Mouse (Mus musculus) mature B cell (primary cell): ENCODE data around the gene Gm13283.
"Not testable (repeated sequence)": the region's sequence is repeated elsewhere in the genome, so short reads cannot be mapped to it uniquely, and the experiment has no call there.

Experiments
- in situ Hi-C: fragments of 300-500 bp; cut with MboI; formaldehyde crosslinking; loops from 2 replicates; pipeline ENCODE4 v1.14.3; 2019

Gm13283 gene

DNA sequence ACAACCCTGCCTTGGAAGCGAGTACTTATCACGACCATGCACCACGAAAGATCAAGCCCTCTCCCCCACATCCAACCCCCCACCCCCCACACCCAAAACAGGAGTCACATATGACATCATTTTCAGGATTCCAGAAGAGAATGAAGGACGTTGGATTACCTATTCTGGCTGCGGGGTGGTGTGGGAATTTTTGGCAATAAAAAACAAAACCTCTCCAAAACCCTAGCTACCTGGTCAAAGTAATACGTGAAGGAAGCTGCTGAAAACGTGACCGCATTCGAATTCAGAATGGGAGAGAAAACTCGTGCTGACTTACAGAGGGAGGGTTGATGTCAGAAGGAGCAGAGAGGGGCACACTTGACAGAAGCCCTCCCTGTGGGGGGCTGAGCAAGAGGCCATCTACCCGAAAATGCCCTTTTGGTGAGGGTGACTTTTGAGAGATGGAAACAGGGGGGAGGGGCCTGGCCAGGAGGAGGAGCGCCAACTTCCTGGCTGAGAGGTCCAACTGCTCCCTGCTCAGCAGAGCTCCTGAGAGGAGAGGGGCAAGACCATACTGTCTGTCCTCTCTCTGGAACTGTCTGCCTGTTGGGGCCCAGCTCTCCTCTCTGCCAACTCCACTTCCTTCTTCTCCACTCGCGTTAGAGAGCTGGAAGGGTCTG lies at the start of gene Gm13283:
Gene Gm13283, plus strand, starts transcription at position 510 of the 659 bp plus-strand sequence.
- in situ Hi-C loops, result not testable (repeated sequence)

- in situ Hi-C loops, result no loop called here
Observed at GRCm38 (mm10) chr4:88714281-88714680, 45.6 kb upstream of the Gm13283 start.

DNA sequence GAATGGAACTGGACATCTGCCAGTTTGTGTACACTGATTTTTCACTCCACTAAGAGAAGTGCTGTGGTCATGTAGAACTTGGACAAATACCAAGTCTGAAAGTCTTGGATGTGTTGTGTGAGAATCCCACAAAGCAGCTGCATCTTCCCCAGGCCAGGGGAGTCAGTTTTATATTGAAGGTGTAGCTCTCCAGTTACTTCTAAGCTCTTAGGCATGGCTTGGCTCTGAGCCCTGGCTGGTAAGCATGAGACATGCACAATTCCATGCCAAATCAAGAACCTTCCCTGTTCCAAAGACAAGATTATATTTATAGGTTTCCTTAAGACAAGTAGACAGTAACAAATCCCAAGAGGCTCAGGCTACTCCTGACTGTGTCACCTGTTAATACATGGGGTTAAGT lies 44.9 kb upstream of the Gm13283 start:
- in situ Hi-C loops, result no loop called here

GRCm38 (mm10) chr4:88718715-88719114 lies 41.2 kb upstream of the Gm13283 start:
- in situ Hi-C loops, result no loop called here

- in situ Hi-C loops, result no loop called here
Observed at GRCm38 (mm10) chr4:88721791-88722721, 37.9 kb upstream of the Gm13283 start, which contains the start of the genes Gm26566 and Klhl9. Gene Gm26566, plus strand, starts transcription at chr4:88721805. Gene Klhl9, minus strand, starts transcription at chr4:88722465.

DNA sequence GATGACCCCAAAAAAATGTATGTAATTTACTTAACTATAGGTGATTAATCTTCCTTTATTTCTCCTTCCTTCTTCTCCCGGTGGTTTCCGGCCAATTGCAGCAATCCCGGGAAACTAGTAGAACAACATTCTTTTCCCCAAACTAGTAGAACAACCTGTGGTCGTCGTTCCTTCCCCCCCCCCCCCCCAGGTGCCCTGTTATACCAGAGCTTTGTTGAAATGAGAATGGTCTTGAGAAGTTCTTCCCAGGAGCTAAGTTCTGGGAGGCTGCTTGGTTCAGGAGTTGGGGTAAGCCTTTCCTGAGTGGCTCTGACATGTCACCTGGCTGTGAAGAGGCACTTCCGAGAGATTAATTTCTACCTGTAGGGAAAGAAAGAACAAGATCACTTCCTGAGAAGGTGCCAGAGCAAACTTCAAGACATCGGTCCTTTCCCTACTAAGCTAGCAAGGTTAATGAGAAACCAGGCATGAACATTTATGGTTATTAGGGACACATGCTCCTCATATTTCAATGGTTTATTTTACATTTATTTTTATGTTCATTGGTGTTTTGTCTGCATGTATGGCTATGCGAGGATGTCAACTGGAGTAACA lies 36.3 kb upstream of the Gm13283 start:
- in situ Hi-C loops, result no loop called here

- in situ Hi-C loops, result loop anchor here (25.0 kb wide), 2 partner anchors 136 to 586 kb away; partner anchors contain the start of genes Cdkn2b and Ifna1
Observed at GRCm38 (mm10) chr4:88726727-88727126, 33.2 kb upstream of the Gm13283 start.

GRCm38 (mm10) chr4:88727324-88727723 lies 32.6 kb upstream of the Gm13283 start:
- in situ Hi-C loops, result loop anchor here (25.0 kb wide), 2 partner anchors 135 to 585 kb away; partner anchors contain the start of genes Cdkn2b and Ifna1

DNA sequence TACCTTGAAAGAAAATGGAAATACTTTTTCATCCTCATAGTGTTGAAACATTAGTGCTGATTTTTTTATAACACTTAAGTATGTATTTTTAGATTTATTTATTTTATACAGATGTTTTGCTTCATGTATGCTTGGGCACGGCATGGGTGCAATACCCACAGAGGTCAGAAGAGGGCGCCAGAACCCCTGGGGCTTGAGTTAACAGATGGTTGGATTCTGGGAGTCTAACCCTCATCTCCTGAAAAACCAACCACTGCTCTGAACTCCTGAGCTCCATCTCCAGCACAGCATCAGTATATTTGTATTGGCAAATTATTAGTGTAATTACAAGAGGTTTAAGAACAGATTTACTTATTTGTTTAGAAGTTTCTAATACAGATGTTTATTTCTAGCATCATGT lies 21.4 kb upstream of the Gm13283 start:
- in situ Hi-C loops, result loop anchor here (25.0 kb wide), 2 partner anchors 124 to 574 kb away; partner anchors contain the start of genes Cdkn2b and Ifna1

DNA sequence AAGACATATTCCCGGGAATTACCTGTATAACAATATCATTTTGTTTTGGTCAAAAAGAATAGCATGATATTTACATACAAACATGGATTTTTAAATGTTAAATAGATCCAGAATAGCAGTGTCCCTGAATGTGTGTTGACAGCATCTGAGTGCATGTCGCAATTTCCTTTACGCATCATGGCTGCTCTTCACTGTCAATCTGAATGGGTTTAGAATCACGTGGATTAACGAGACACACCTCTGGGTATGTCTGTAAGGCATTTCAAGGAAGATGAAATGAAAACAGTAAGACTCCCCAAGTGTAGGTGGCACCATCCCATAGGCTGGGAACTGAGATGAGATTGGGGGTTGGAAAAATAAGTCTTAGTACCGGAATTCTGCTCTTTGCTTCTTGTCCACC lies 20.9 kb upstream of the Gm13283 start:
- in situ Hi-C loops, result loop anchor here (25.0 kb wide), 2 partner anchors 123 to 573 kb away; partner anchors contain the start of genes Cdkn2b and Ifna1

DNA sequence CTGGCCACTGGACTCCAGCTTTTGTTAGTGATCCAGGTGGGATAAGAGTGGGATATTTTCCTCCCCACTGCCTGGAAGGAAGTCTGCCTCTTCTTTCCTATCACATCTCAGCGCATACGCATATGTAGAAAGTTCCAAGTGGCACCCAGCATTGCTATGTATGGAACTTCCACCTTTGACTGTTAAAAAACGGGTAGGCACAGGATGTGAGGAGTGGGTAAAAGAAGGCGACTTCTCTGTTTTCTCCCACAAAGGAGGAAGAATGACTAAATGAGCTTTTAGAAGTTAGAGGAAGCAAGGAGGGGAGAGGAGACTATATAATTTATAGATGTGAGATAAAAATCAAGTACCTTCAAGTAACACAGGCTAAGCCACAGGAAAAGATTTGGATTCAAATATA lies 18.5 kb upstream of the Gm13283 start:
- in situ Hi-C loops, result loop anchor here (25.0 kb wide), 2 partner anchors 121 to 571 kb away; partner anchors contain the start of genes Cdkn2b and Ifna1

DNA sequence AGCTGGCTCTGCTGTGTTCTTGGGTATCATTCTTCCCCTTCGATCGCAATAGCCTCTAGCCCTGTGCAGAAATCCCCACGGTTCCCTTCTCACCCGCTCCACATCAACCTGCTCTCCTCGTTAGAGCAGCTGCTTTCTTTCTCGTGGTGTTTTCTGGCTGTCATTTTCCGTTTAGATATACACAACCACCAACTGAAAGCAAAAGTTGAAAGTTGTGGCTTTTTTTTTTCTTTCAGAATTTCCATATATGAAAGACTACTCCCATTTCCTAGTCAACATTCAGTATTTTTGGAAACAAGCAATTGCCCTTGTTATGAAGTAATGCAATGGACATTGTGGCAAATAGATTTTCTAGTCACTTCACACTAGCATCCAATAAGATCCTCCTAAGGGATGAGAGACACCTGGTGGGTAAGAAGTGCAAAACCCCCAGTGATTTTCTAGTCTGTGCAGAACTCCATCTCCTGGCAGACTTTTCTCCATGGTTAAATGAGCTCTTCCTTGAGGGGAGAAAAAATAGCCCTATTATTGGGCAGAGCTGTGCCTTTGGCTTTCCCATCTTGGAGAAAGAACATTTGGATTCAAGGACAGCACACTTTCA lies 17.0 kb upstream of the Gm13283 start:
- in situ Hi-C loops, result loop anchor here (25.0 kb wide), 2 partner anchors 119 to 569 kb away; partner anchors contain the start of genes Cdkn2b and Ifna1

GRCm38 (mm10) chr4:88744207-88744606 lies 15.7 kb upstream of the Gm13283 start:
- in situ Hi-C loops, result loop anchor here (25.0 kb wide), 2 partner anchors 118 to 568 kb away; partner anchors contain the start of genes Cdkn2b and Ifna1

GRCm38 (mm10) chr4:88749926-88750325 lies 10.0 kb upstream of the Gm13283 start:
- in situ Hi-C loops, result loop anchor here (25.0 kb wide), 2 partner anchors 112 to 562 kb away; partner anchors contain the start of genes Cdkn2b and Ifna1

- in situ Hi-C loops, result not testable (repeated sequence)
Observed at GRCm38 (mm10) chr4:88754818-88755340, 5.0 kb upstream of the Gm13283 start, which contains the start of gene Gm13271. Gene Gm13271, plus strand, starts transcription at chr4:88754868.

DNA sequence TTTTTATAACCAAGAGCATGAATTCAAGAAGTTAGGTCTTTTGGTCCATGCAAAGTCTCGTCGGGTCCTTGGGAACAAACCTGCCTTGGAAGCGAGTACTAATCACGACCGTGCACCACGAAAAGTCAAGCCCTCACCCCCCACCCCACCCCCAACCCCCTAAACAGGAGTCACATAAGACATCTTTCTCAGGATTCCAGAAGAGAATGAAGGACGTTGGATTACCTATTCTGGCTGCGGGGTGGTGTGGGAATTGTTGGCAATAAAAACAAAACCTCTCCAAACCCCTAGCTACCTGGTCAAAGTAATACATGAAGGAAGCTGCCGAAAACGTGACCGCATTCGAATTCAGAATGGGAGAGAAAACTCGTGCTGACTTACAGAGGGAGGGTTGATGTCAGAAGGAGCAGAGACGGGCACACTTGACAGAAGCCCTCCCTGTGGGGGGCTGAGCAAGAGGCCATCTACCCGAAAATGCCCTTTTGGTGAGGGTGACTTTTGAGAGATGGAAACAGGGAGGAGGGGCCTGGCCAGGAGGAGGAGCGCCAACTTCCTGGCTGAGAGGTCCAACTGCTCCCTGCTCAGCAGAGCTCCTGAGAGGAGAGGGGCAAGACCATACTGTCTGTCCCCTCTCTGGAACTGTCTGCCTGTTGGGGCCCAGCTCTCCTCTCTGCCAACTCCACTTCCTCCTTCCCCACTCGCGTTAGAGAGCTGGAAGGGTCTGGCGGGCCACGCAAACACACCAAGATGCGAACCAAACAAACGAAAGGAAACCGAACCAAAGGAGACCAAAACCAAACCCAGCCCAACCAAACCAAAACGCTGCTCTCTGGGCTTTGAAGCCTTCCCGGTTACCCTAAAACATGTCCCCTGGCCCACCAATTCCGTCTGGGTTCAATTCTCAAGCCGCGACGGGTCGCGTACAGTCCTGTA lies 3.1 kb upstream of the Gm13283 start:
- in situ Hi-C loops, result not testable (repeated sequence)

- in situ Hi-C loops, result not testable (repeated sequence)
Observed at GRCm38 (mm10) chr4:88757628-88758031, 2.3 kb upstream of the Gm13283 start.

DNA sequence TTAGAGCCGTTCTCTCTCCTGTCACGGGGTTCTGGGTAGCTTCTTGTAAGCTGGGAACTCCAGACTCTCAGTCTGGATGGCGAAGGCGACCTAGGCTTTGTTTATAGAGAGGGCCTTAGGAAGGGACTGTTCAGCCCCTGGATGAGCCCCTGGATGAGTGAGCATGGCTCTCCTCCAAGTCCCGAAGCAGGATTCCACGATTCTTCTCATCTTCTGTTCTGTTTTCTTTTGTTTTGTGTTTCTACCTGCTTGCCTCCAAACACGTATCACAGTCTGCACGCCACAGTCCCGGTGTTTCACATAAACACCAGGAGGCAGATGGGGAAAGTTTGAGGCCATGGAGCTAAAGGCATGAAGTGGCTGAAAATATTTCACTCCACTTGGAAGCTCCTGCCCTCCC lies 1.2 kb upstream of the Gm13283 start:
- in situ Hi-C loops, result not testable (repeated sequence)

GRCm38 (mm10) chr4:88760431-88760830 lies 512 bp downstream of the Gm13283 start:
- in situ Hi-C loops, result not testable (repeated sequence)

- in situ Hi-C loops, result not testable (repeated sequence)
Observed at GRCm38 (mm10) chr4:88761776-88762175, 1.9 kb downstream of the Gm13283 start.
